Mouse (Mus musculus): ENCODE data around the gene Fam183b.

The Fam183b gene

DNA sequence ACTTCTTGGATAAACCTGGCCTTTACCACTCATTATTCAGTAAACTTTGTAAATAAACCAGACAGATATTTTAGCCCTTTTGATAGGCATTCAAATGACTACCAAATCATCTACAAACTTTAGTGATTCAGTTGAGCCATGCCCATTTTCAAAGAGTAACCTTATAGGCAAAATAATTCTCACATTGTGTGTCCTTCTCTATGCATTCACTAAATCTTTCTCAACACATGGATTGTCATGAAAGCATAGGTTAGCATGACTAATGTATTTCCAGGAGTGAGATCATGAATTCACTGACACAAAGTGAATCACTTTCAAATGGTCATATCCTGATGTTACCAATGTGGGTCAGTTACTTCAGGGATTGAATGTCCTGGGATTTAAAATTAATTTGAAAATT is 28.9 kb downstream of the Fam183b start, which contains the start of gene Olfr315:
TSS of gene Olfr315 (plus strand) at position 301 of the 400 bp plus-strand sequence.
- DNase-seq (ENCODE audit: low spot score), result no peak

DNA sequence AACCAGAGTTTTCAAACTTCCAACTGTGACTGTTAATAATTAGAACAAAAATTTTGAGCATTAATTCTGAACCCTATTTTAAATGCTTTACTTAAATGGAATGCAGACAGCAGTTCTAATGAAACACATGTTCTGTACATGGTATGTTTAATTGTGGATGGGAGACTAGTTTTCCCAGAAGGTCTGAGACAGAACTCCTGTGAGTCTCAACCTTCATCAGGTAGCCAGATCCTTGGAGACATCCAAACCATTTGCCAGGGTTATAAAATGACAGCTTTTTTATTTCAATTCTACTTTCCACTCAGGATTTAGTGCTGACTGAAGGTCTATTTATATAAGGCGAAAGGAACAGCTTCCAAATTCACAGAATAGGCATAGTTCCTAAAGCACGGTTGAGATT is 49.3 kb downstream of the Fam183b start, which contains the start of gene Olfr316:
TSS of gene Olfr316 (plus strand) at position 301 of the 400 bp plus-strand sequence.
- no peak for DNase-seq (ENCODE audit: low spot score)

DNA sequence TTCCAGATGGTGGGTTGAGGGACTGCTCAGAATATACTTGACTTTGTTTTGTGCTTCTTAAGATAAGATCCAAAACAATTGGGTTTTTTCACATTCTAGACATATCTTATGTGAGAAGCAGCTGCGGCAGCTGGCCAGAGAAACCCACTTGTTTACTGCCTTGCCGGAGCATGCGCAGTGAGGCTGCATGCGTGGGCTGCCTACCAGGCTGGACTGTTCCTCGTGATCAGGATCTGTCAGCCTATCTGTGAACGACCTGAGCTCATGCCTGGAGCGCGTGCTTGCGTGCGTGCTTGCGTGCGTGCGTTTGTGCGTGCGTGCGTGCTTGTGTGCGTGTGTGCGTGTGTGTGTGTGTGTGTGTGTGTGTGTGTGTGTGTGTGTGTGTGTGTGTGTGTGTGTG is 50.7 kb downstream of the Fam183b start:
- DNase-seq (ENCODE audit: low spot score), result peak; percentile 6
